Mouse (Mus musculus): ENCODE results near the gene Zfp36l1. TPM values are rescaled to one million over a fixed set of nuclear protein-coding genes. Genes with fewer than 3 reads are reported as not detected.

Gene Zfp36l1
- polyA plus RNA-seq, 1 experiment from 2014 or later, result 164 TPM

DNA sequence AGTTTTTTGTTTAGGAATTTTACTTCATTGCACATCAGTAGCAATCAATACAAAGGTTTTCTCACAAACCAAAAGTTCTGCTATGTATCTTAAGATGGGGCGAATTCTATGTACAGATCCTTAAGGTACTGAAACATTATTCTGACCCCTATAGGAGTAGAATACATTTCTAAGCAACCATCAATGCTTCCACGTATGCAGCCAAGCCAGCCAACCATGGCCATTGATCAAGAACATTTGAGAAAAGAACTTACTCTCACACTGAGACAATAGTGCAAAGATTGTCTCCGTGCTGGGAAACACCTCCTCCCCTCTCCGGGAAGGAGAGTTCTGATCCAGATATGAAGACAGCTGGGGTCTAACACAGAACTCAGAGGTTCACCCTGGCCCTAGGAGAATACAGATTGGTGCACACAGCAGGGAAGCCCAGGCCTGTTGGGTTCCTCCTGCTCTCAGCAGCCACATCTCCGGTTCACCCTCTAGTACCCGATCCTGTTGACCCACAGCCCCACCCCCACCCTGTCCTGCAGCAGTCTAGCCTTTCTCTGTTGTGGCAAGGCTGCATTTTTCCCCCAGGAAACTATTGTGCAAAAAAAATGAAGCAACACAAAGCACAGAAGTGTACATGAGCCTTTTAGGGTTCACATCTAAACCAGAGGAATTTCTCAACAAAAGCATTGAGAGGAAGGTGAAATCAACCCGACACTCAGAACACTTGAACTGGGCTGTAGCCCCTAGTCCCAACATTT is 49.2 kb downstream of the Zfp36l1 start:
- Histone ChIP-seq H3K4me2 (ENCODE audit: low read depth, low read length, severe bottlenecking) (peak overlapping the region; percentile 26), H3K27ac (ENCODE audit: low read depth, low read length) (peak overlapping the region; percentile 98), H3K9me3 (ENCODE audit: control insufficient read depth, low read length) (no peaks in the 10 kb centered on the region), H3K27me3 (ENCODE audit: control insufficient read depth, insufficient read depth, low read length) (no peaks in the 10 kb centered on the region), H3K9ac (ENCODE audit: low read length) (peak overlapping the region; percentile 45), H3K36me3 (ENCODE audit: control insufficient read depth, insufficient read depth, low read length) (no peaks in the 10 kb centered on the region), H3K4me3 (ENCODE audit: low read depth, low read length) (no peak overlapping the region), H3K4me1 (replicated peaks; ENCODE audit: control insufficient read depth, insufficient read depth, low read length) (peaks cover 42% of the 10 kb centered on the region)
- ATAC-seq (replicated peaks; ENCODE audit: low FRiP score) (no peak), DNase-seq (ENCODE audit: low spot score) (no peak)
- 18% methylated on average over 7 of the region's 7 CpGs for WGBS

GRCm38 (mm10) chr12:80062410-80063401 is 50.1 kb downstream of the Zfp36l1 start:
- Histone ChIP-seq H3K4me3 (ENCODE audit: low read depth, low read length) (no peak overlapping the region), H3K4me1 (replicated peaks; ENCODE audit: control insufficient read depth, insufficient read depth, low read length) (peaks cover 38% of the 10 kb centered on the region), H3K9me3 (ENCODE audit: control insufficient read depth, low read length) (no peaks in the 10 kb centered on the region), H3K36me3 (ENCODE audit: control insufficient read depth, insufficient read depth, low read length) (no peaks in the 10 kb centered on the region), H3K27me3 (ENCODE audit: control insufficient read depth, insufficient read depth, low read length) (no peaks in the 10 kb centered on the region), H3K9ac (ENCODE audit: low read length) (peak overlapping the region; percentile 28; the same call in 1 of the 2 replicates), H3K4me2 (ENCODE audit: low read depth, low read length, severe bottlenecking) (peak overlapping the region; percentile 43; the same call in 1 of the 2 replicates), H3K27ac (ENCODE audit: low read depth, low read length) (peak overlapping the region; percentile 98)
- DNase-seq (ENCODE audit: low spot score) (peak; percentile 91), ATAC-seq (replicated peaks; ENCODE audit: low FRiP score) (peak; percentile 95)
- under 1% methylated on average over 6 of the region's 6 CpGs for WGBS

DNA sequence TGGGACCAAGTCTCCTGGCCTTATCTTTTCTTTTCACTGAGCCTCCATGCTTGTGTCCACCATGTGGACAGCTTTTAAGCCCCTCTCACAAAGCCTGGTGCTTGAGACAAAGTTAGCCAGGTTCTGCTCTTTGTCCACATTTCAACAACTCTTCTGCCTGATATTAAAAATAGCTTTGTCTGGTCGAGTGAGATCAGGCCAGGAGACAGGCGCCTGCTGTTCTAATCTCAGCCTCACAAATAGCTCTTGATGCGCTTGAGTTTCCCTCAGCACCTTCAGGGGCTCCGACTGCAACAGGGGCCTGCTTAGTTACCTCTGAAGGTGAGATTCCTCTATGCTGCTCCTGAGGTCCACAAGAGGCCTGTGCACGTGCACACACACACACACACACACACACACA is 51.0 kb downstream of the Zfp36l1 start:
- WGBS, result 6% methylated on average over 5 of the region's 5 CpGs

DNA sequence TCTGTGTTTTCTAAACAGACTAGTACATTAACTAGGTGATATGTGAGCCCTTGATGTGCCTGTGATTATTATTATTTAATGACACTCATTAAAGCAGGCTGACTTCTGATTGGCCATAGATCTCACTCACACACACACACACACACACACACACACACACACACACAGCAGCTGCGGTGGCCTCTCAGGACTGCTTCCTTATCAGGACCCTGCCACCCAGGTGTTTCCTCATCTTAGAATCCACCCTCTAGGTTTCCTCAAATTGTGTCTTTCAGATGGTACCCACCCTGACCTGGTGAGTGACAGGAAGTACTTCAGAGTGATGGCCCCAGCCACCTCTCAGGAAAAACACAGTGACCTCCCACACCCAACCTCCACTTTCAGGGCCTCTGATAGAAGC is 52.0 kb downstream of the Zfp36l1 start:
- no peak for DNase-seq (ENCODE audit: low spot score)
- no peak overlapping the region; the same call in 1 of the 2 replicates for H3K9ac ChIP-seq (ENCODE audit: low read length)
- no peak overlapping the region for H3K4me2 ChIP-seq (ENCODE audit: low read depth, low read length, severe bottlenecking)
- H3K9me3 ChIP-seq (ENCODE audit: control insufficient read depth, low read length), result no peaks in the 10 kb centered on the region
- no peak for ATAC-seq (replicated peaks; ENCODE audit: low FRiP score)
- no peak overlapping the region for H3K4me3 ChIP-seq (ENCODE audit: low read depth, low read length)
- WGBS, result 57% methylated on average over 1 of the region's 1 CpGs
- H3K27ac ChIP-seq (ENCODE audit: low read depth, low read length), result peak overlapping the region; percentile 98
- no peaks in the 10 kb centered on the region for H3K27me3 ChIP-seq (ENCODE audit: control insufficient read depth, insufficient read depth, low read length)
- H3K4me1 ChIP-seq (replicated peaks; ENCODE audit: control insufficient read depth, insufficient read depth, low read length), result peaks cover 38% of the 10 kb centered on the region
- no peaks in the 10 kb centered on the region for H3K36me3 ChIP-seq (ENCODE audit: control insufficient read depth, insufficient read depth, low read length)

More for the DNA sequence above, 51.0 kb downstream of the Zfp36l1 start:
- Histone ChIP-seq H3K36me3 (ENCODE audit: control insufficient read depth, insufficient read depth, low read length) (no peaks in the 10 kb centered on the region), H3K4me2 (ENCODE audit: low read depth, low read length, severe bottlenecking) (peak overlapping the region; percentile 43; the same call in 1 of the 2 replicates), H3K4me3 (ENCODE audit: low read depth, low read length) (no peak overlapping the region; the same call in 1 of the 2 replicates), H3K9ac (ENCODE audit: low read length) (peak overlapping the region; percentile 42), H3K4me1 (replicated peaks; ENCODE audit: control insufficient read depth, insufficient read depth, low read length) (peaks cover 38% of the 10 kb centered on the region), H3K27ac (ENCODE audit: low read depth, low read length) (peak overlapping the region; percentile 98), H3K27me3 (ENCODE audit: control insufficient read depth, insufficient read depth, low read length) (no peaks in the 10 kb centered on the region), H3K9me3 (ENCODE audit: control insufficient read depth, low read length) (no peaks in the 10 kb centered on the region)
- ATAC-seq (replicated peaks; ENCODE audit: low FRiP score), result no peak
- DNase-seq (ENCODE audit: low spot score), result peak; percentile 80

DNA sequence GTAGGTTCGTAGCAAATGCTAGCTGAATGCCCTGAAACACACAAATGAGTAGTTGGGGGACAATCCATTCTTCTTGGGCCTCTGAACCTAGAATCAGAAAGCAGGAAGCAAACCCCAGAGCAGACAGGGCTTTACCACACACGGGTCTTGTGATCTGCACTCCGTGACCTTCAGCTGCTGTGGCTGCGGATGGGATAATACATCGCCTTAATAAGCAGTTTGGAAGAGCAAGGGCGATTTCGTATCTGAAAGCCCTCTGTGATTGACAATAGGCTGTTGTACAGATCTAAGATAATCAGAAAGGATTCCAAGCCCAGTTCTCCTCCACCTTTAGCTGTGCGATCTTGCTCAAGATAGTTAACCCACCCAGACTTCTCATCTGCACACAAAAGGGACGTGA is 52.5 kb downstream of the Zfp36l1 start:
- whole genome bisulfite sequencing, result 34% methylated on average over 9 of the region's 9 CpGs
- ATAC-seq (replicated peaks; ENCODE audit: low FRiP score) (no peak), DNase-seq (ENCODE audit: low spot score) (no peak)
- Histone ChIP-seq H3K36me3 (ENCODE audit: control insufficient read depth, insufficient read depth, low read length) (no peaks in the 10 kb centered on the region), H3K9ac (ENCODE audit: low read length) (no peak overlapping the region; the same call in 1 of the 2 replicates), H3K4me1 (replicated peaks; ENCODE audit: control insufficient read depth, insufficient read depth, low read length) (peaks cover 36% of the 10 kb centered on the region), H3K9me3 (ENCODE audit: control insufficient read depth, low read length) (no peaks in the 10 kb centered on the region), H3K4me2 (ENCODE audit: low read depth, low read length, severe bottlenecking) (no peak overlapping the region), H3K27me3 (ENCODE audit: control insufficient read depth, insufficient read depth, low read length) (no peaks in the 10 kb centered on the region), H3K27ac (ENCODE audit: low read depth, low read length) (peak overlapping the region; percentile 98), H3K4me3 (ENCODE audit: low read depth, low read length) (no peak overlapping the region)

DNA sequence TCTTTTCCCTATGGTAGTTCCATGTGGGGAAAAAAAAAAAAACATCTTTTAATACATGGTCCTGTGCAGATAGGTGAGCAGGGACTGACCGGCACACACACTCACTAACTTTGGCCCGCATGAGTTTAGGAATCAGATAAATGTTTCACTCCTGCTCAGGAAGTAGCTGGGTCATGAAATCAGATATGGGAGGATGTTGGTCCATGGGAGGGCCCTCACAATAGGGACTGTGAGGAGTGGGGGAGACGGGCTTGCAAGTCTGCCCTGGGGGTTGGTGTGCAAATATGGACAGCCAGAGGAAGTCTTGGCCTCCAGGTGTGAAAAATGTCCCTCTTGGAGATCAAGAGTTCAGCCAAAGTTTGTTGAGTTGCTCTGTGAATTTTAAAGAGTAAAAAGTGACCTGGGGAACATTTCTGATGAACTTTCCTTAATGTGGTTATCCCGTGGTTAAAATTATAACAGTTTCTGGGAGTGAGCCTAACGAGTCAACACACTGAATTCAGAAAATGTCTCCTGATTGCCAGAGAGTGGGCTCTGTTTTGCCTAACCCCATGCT is 53.0 kb downstream of the Zfp36l1 start:
- Histone ChIP-seq H3K4me1 (replicated peaks; ENCODE audit: control insufficient read depth, insufficient read depth, low read length) (peaks cover 34% of the 10 kb centered on the region), H3K27ac (ENCODE audit: low read depth, low read length) (peak overlapping the region; percentile 98; the same call in 1 of the 2 replicates), H3K36me3 (ENCODE audit: control insufficient read depth, insufficient read depth, low read length) (no peaks in the 10 kb centered on the region), H3K9me3 (ENCODE audit: control insufficient read depth, low read length) (no peaks in the 10 kb centered on the region), H3K4me2 (ENCODE audit: low read depth, low read length, severe bottlenecking) (no peak overlapping the region), H3K27me3 (ENCODE audit: control insufficient read depth, insufficient read depth, low read length) (no peaks in the 10 kb centered on the region), H3K9ac (ENCODE audit: low read length) (no peak overlapping the region; the same call in 1 of the 2 replicates), H3K4me3 (ENCODE audit: low read depth, low read length) (no peak overlapping the region)
- 67% methylated on average over 5 of the region's 5 CpGs for WGBS
- ATAC-seq (replicated peaks; ENCODE audit: low FRiP score), result no peak
- no peak for DNase-seq (ENCODE audit: low spot score)

Other genes starting within 250 kb of the Zfp36l1 start
- gene Actn1, start 147.4 kb upstream of the Zfp36l1 start, polyA plus RNA-seq (2014; fragmentation: Nextera tagmentation; extraction: Ambion mirVana), result 27.2 and 29.5 TPM in 2 replicates

Data from forebrain, embryonic 11.5 days (tissue).